Mouse (Mus musculus) heart, embryonic 10.5 days (tissue): Measurements from ENCODE around the gene Ppfibp1. TPM values are rescaled to one million over a fixed set of nuclear protein-coding genes. Genes with fewer than 3 reads are reported as not detected.

Source experiments
- DNase-seq: peaks from one replicate; pipeline ENCODE4 v3.0.0-alpha.2; 2017; ENCODE audit warnings: low spot score
- H3K27ac ChIP-seq: fragments of 300-500 bp; sonication (generic); 2 replicates; pipeline ENCODE4 v1.5.1; 2016; ENCODE audit warnings: mild to moderate bottlenecking
- H3K27me3 ChIP-seq: fragments of 300-500 bp; sonication (generic); 2 replicates; pipeline ENCODE4 v1.6.1; 2016; ENCODE audit warnings: mild to moderate bottlenecking; ENCODE audit not compliant: poor library complexity, insufficient read depth, severe bottlenecking
- H3K36me3 ChIP-seq: fragments of 300-500 bp; sonication (generic); 2 replicates; pipeline ENCODE4 v1.6.1; 2016; ENCODE audit warnings: mild to moderate bottlenecking, moderate library complexity
- H3K4me1 ChIP-seq: fragments of 300-500 bp; sonication (generic); 2 replicates; pipeline ENCODE4 v1.6.1; 2016; ENCODE audit warnings: mild to moderate bottlenecking
- H3K4me3 ChIP-seq: fragments of 300-500 bp; sonication (generic); 2 replicates; pipeline ENCODE4 v1.5.1; 2016; ENCODE audit warnings: mild to moderate bottlenecking, moderate library complexity
- H3K9me3 ChIP-seq: fragments of 300-500 bp; sonication (generic); 2 replicates; pipeline ENCODE4 v1.6.1; 2016; ENCODE audit warnings: mild to moderate bottlenecking, moderate library complexity
- WGBS: fragments of 180-500 bp; shearing (Covaris S2); methylation state at CpG from one replicate; pipeline ENCODE4 v1.1.7; 2016; 5-methylcytosine and 5-hydroxymethylcytosine counted together
- polyA plus RNA-seq: library from polyadenylated mRNA; unstranded; fragments of >200 nt; fragmentation: Nextera tagmentation; extraction: Ambion mirVana; gene quantifications from 2 replicates; pipeline ENCODE4 v1.2.1, GENCODE M21; 2016

Gene Ppfibp1
- polyA plus RNA-seq, 1 experiment from 2014 or later, result 67.3 TPM

DNA sequence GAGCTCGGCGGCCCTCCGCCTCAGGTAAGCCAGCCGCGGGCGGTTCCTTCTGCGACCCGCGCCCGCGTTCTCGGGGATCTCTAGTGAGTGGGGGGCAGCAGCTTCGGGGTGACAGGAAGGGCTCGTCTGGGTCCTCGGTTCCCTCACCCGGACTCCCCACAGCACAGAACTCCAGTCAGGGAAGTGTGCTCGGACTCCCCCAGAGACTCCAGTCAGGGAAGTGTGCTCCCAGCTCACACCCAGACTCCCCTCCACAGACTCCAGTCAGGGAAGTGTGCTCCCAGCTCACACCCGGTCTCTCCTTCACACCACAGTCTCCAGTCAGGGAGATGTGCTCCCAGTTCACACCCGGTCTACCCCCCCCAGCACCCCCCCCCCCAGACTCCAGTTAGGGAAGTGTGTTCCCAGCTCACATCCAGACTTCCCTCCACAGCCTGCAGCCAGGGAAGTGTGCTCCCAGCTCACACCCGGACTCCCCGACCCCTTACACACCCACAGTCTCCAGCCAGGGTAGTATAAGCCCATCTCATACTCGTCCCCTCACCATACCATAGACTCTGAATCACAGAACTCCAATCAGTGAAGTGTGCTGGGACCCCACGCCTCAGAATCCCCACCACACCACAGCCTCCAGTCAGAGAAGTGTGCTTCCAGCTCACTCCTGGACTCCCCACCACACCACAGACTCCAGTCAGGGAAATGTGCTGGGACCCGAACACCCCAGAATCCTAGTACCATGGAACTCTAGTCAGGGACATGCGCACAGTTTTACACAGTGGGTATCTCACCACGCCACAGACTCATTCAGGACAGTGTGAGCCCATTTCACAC is 588 bp downstream of the Ppfibp1 start:
- Histone ChIP-seq H3K27ac (peak overlapping the region; percentile 97), H3K4me1 (peaks cover 50% of the 10 kb centered on the region), H3K36me3 (peaks cover 6% of the 10 kb centered on the region; the same call in 1 of the 2 replicates), H3K4me3 (peak overlapping the region; percentile 89), H3K27me3 (no peaks in the 10 kb centered on the region), H3K9me3 (no peaks in the 10 kb centered on the region)
- WGBS, result 4% methylated on average over 25 of the region's 26 CpGs
- DNase-seq, result no peak

DNA sequence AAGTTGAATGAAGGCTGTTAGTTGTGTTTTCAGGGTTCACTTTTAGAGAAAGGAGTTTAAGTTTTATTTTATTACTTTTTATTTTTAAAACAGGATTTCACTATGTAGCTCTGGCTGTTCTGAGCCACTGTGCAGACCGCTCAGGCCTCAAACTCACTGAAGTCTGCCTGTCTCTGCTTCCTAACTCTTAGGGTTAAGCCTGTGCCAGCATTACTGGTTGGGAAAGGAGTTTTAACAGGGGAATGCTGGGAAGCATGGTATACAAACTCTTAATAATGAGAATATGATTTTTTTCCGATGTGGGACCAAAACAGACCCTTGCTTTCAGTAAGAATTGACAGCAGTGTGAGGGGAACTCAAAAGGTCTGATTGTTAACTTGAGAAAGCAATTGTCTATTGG is 1.9 kb downstream of the Ppfibp1 start:
- 63% methylated on average over 2 of the region's 2 CpGs for WGBS
- no peak for DNase-seq
- peak overlapping the region; percentile 89 for H3K4me3 ChIP-seq
- H3K27me3 ChIP-seq, result no peaks in the 10 kb centered on the region
- H3K4me1 ChIP-seq, result peaks cover 39% of the 10 kb centered on the region
- H3K27ac ChIP-seq, result peak overlapping the region; percentile 73; the same call in 1 of the 2 replicates
- H3K9me3 ChIP-seq, result no peaks in the 10 kb centered on the region
- H3K36me3 ChIP-seq, result peaks cover 6% of the 10 kb centered on the region; the same call in 1 of the 2 replicates

DNA sequence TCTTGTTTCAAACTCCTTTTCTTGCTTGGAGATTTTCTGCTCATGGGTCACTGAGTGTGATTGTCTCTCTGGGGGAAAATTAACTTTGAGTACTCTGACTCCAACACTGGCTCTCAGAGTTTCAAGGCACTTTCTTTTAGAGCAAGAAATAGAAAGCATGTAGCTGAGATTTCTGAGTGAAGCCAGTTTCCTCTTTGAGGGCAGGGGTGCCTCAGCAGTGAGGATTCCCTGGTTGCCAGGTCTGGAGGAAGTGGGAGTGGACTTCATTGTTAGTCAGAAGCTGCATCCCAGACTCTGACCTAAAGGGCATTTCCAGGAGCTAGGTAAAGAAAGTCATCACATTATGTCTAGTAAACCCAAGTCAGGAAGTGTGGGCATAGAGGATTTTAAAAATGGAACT is 2.3 kb downstream of the Ppfibp1 start:
- Histone ChIP-seq H3K27ac (peak overlapping the region; percentile 73), H3K4me3 (peak overlapping the region; percentile 89), H3K4me1 (peaks cover 34% of the 10 kb centered on the region), H3K9me3 (no peaks in the 10 kb centered on the region), H3K36me3 (peaks cover 6% of the 10 kb centered on the region; the same call in 1 of the 2 replicates), H3K27me3 (no peaks in the 10 kb centered on the region)
- DNase-seq, result no peak

DNA sequence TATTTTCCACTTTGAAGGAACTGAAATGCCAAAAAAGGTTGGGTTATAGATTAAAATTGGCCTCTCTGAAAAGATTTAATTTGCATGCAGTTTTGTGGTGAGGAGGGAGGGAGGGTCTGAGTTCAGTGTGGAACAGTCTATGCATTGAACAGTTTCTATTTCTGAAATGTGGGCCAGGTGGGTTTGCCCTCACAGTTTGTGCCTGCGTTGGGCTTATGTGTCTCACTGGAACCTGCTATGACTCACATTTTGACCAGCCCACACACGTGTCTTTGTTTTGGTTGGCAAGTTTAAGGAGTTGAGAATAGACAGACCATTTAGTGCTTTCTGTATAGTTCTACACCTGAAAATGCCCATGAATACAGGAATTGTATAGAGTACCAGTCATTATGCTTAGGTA is 5.6 kb downstream of the Ppfibp1 start:
- Histone ChIP-seq H3K4me1 (peaks cover 36% of the 10 kb centered on the region), H3K36me3 (peaks cover 6% of the 10 kb centered on the region; the same call in 1 of the 2 replicates), H3K27ac (no peak overlapping the region), H3K4me3 (no peak overlapping the region), H3K27me3 (no peaks in the 10 kb centered on the region), H3K9me3 (no peaks in the 10 kb centered on the region)
- DNase-seq, result no peak
- 44% methylated on average over 2 of the region's 2 CpGs for WGBS

DNA sequence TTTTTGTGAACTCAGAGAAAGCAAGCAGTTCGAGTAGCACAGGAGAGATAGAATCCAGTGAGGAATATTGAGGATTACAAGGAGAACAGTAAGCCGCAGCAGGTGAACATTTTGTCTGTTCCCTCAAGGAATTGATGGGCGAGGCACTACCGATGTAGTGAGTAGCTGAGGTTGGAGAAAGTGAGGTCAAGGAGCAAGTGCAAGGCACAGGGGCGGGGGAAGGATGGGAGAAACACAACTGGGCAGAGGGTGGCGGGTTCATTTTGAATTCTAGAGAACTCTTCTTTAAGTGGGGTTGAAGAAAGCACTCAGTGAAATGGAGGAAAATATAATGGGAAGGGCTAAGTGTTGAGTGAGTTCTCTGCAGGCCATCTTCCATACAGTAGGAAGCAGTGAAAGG is 10.4 kb downstream of the Ppfibp1 start:
- Histone ChIP-seq H3K36me3 (peaks cover 18% of the 10 kb centered on the region), H3K4me1 (peaks cover 28% of the 10 kb centered on the region), H3K27me3 (no peaks in the 10 kb centered on the region), H3K4me3 (no peak overlapping the region), H3K9me3 (no peaks in the 10 kb centered on the region), H3K27ac (0 out of 2 replicates have a peak overlapping the region, but pooled peaks have one; percentile 36)
- 84% methylated on average over 6 of the region's 6 CpGs for WGBS
- no peak for DNase-seq

DNA sequence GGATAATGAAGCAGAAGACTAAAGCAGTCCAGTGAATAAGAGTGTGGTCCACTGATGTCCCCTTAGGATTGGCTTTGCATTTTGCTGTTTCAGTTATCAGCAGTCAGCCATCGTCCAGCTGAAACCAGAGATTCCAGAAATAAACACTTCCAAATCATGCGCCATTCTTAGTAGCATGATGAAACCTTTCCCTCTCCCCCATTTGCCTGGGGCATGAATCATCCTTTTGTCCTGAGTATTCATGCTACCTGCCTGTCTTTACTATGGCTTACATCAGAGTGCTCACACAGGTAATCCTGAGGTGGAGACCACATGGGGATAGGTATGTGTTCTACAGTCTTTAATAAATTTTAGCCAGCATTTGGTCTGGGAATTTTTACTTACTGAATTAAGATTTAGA is 11.4 kb downstream of the Ppfibp1 start:
- H3K4me1 ChIP-seq, result peaks cover 28% of the 10 kb centered on the region
- no peak overlapping the region for H3K4me3 ChIP-seq
- H3K27me3 ChIP-seq, result no peaks in the 10 kb centered on the region
- no peak overlapping the region for H3K27ac ChIP-seq
- peaks cover 18% of the 10 kb centered on the region for H3K36me3 ChIP-seq
- DNase-seq, result no peak
- H3K9me3 ChIP-seq, result no peaks in the 10 kb centered on the region
- 45% methylated on average over 2 of the region's 2 CpGs for WGBS

DNA sequence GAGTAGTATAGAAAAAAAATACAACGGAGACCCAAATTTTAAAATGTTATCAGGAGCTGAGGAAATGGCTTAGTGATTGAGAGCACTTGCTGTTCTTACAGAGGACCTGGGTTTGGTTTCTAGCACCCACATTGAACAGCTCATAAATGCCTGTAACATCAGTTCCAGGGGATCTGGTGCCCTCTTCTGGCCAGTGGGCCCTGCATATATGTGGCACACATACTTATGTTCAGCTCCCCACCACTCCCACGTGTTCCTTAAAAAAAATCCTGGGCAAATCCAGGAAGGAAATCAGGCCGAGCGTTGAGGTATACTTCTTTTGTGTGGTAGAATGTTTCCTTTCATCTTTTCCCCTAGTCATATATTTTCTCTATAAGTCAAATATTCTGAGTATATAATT is 13.6 kb downstream of the Ppfibp1 start:
- Histone ChIP-seq H3K4me3 (no peak overlapping the region), H3K4me1 (peaks cover 40% of the 10 kb centered on the region), H3K27ac (no peak overlapping the region), H3K27me3 (no peaks in the 10 kb centered on the region), H3K36me3 (peaks cover 18% of the 10 kb centered on the region), H3K9me3 (no peaks in the 10 kb centered on the region)
- 91% methylated on average over 4 of the region's 4 CpGs for WGBS
- no peak for DNase-seq

DNA sequence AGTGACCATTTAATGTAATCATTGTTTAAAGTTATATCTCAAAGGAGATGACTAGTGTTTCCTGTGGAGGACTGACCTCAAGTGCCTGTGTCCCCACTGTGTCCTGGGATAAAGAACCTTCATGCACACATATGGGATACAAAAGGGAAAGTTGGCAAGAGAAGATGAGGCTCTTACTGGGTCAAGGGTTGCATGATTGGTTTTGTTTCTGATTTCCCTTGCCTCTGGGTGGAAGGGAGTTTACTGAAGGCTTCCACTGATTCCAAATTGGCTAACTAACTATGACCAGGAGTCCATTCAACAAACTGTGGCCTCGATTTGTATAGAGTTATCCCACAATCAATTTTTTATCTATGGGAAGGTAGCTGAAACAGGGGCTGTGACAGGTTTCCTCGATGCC is 15.3 kb downstream of the Ppfibp1 start:
- no peak overlapping the region for H3K4me3 ChIP-seq
- H3K27me3 ChIP-seq, result no peaks in the 10 kb centered on the region
- no peak for DNase-seq
- peaks cover 18% of the 10 kb centered on the region for H3K36me3 ChIP-seq
- no peaks in the 10 kb centered on the region for H3K9me3 ChIP-seq
- WGBS, result 79% methylated on average over 2 of the region's 2 CpGs
- H3K27ac ChIP-seq, result no peak overlapping the region
- H3K4me1 ChIP-seq, result peaks cover 45% of the 10 kb centered on the region

DNA sequence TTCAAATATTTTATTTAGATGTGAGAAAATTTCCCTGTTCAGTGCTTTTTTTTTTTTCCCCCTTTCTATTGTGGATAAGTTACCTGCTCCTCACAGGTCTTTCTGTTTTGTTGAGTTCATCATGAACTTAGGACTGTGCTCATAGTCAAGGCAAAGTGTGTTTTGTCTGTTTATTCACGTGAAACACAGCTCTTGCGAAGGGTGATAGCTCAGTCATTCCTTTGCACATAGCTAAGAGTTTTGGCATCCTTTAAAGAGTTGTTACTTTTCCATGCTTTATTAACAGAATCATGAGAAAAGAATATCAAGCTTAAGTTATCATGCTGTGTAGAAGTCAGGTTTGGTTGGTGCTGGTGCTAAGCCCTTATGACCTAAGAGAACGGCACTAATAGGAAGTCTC is 16.4 kb downstream of the Ppfibp1 start:
- peaks cover 18% of the 10 kb centered on the region for H3K36me3 ChIP-seq
- no peak for DNase-seq
- H3K27ac ChIP-seq, result no peak overlapping the region
- WGBS, result 87% methylated on average over 3 of the region's 3 CpGs
- H3K4me1 ChIP-seq, result peaks cover 38% of the 10 kb centered on the region
- H3K9me3 ChIP-seq, result no peaks in the 10 kb centered on the region
- H3K27me3 ChIP-seq, result no peaks in the 10 kb centered on the region
- no peak overlapping the region for H3K4me3 ChIP-seq

DNA sequence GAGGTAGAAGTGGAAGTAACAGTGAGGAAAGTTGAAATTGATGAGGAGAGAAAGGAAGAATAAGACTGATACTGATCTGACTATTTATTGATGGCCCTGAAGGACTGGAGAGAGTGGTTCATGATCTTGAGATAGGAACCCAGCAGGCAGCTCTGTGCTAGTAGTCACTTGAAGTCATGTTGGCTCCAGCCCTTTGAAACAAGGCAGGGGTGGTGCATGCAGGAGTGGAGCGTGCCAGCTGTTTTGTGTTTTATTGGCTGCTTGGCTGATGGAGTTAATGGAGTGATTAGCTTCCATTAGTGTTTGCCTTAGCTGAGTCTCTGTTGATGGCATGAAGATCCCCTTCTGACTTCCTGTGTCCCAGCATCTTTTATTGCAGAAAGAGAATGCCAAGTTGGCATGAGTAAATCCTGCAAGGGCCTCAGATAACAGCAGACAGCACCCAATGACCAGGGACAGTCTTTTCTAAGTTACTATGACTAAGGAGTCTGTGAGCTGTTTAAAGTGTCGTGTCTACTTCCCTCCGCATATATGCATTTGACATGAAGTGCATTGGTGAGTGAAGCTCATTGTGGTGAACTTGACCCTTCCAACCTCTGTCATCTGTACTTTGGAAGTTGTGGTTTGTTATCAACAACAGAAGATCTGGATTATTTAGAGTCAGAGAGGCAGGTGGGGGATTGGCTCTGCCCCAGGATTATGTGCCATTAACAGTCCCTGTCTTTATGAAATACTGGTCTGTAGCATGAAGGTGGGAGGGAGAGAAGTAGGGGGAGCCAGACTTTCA is 17.9 kb downstream of the Ppfibp1 start:
- no peak for DNase-seq
- no peak overlapping the region for H3K4me3 ChIP-seq
- H3K27me3 ChIP-seq, result no peaks in the 10 kb centered on the region
- H3K9me3 ChIP-seq, result no peaks in the 10 kb centered on the region
- peaks cover 8% of the 10 kb centered on the region for H3K36me3 ChIP-seq
- WGBS, result 70% methylated on average over 3 of the region's 3 CpGs
- H3K27ac ChIP-seq, result no peak overlapping the region
- H3K4me1 ChIP-seq, result peaks cover 38% of the 10 kb centered on the region

DNA sequence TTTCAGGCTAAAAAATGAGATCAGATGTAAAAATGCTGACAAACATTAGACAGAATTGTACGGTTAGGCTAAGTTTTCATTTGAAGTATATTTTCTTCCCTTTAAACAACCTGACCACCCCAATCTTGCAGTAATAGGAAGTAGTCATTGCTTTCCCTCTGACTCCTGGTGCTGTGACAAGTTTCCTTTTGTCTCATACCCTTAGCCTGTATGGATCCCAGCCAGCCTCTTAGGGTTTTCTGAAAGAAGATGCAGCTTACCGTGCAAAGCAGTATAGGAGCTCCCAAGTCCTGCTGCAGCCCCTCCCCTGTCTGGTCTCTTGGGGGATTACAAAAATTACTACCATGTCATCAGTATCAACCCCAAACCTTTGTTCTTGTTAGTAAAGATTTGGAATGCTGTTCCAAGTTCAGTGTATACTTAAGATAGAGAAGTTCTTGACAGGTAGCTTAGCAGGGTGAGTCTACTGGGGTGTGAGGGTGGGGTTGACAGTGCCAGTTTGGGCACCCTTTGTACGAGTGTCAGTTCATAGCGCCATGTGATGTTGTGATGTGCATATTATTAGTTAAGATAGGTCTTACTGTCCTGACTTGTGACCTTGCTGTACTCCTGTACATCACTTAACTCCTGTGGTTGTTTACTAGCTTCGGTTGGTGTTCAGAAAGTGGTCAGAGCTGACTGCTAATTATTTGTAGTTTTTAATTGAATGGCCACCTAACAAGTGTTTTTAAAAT is 18.9 kb downstream of the Ppfibp1 start:
- Histone ChIP-seq H3K9me3 (no peaks in the 10 kb centered on the region), H3K27ac (no peak overlapping the region), H3K36me3 (no peaks in the 10 kb centered on the region), H3K4me3 (no peak overlapping the region), H3K27me3 (no peaks in the 10 kb centered on the region), H3K4me1 (peaks cover 49% of the 10 kb centered on the region)
- WGBS, result 74% methylated on average over 5 of the region's 5 CpGs
- DNase-seq, result no peak

DNA sequence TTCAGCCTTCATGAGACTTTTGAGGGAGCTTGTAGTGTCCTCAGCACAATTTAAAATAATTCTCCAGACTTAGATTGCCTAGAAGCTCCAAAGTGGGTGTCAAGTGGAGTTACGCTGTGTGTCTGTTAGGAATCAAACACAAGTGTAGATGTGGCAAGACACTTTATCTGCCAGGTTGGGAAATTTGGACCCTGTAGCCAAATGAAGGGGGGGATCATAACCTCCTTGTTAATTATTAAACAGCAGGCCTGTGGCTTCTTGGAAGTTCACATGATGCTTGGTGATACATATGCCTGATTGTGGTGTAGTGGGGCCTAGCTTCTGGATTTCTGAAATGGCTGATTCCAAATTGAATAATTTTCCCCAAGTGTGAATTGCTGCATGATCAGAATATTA is 19.5 kb downstream of the Ppfibp1 start:
- Histone ChIP-seq H3K36me3 (no peaks in the 10 kb centered on the region), H3K4me1 (peaks cover 54% of the 10 kb centered on the region), H3K4me3 (no peak overlapping the region), H3K27ac (no peak overlapping the region), H3K9me3 (no peaks in the 10 kb centered on the region), H3K27me3 (no peaks in the 10 kb centered on the region)
- DNase-seq, result no peak
- 82% methylated on average over 1 of the region's 1 CpGs for WGBS

DNA sequence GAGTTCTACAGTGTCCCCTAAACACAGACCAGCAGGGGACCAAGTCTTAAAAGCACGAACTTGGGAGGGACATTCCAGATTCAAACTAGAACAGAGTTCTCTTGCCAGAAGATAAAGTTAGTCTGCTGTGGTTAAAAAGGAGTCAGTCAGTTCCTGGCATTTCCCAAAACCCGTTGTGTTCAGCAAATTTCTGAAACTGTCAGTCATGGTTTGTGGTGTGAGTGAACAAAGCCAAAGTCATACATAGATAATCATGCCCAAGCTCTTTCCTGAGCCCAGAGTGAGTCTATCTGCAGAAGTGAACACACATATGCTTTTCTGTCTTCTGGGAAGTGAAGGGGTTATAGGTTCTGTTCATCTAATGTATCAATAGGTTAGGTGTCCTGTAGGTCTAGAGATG is 20.5 kb downstream of the Ppfibp1 start:
- DNase-seq, result no peak
- 60% methylated on average over 2 of the region's 2 CpGs for WGBS
- no peaks in the 10 kb centered on the region for H3K9me3 ChIP-seq
- no peaks in the 10 kb centered on the region for H3K36me3 ChIP-seq
- H3K27ac ChIP-seq, result no peak overlapping the region
- no peak overlapping the region for H3K4me3 ChIP-seq
- H3K4me1 ChIP-seq, result peaks cover 62% of the 10 kb centered on the region
- no peaks in the 10 kb centered on the region for H3K27me3 ChIP-seq
